Comparison of ENCODE assay signal across 9 mouse cellular contexts in the genomic region with DNA sequence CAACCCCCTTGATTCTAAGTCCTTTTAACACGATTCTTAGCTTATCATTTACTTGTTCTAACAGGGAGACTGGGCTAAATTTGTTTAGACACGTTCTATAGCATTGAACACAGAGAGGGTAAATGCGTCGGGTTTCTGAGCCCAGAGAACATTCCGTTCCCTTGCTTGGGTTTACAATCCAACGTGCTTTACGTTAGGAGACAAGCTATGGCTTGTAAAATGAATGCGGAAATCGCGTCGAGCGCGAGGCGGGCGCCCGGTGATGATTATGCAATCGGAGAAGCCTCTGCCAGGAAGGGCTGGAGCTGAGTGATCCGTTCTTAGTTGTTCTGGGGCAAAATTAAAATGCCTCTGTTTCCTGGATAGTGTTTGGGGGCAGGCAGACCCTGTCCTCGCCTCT. TPM values are rescaled to one million over a fixed set of nuclear protein-coding genes. Genes with fewer than 3 reads are reported as not detected.
DNase-seq lines count a peak whose midpoint lies in the region; ATAC-seq and TF ChIP-seq lines count a peak whose summit lies in the region.
"Had no signal": no experiment of that assay in that cellular context is flagged by ENCODE, and none has a peak within 500 bp of the region (broad histone marks: within the 10 kb centered on the region; RNA-seq: fewer than 3 reads in every experiment).

No protein-coding gene starts in this region.

- 0 out of 2 replicates have a peak, but pooled peaks cover 2% of the 10 kb centered on the region for H3K9me3 ChIP-seq in intestine, postnatal 0 days (ENCODE audit: control insufficient read depth)

- TF ChIP-seq POLR2A in brain, embryonic 14.5 days (IDR thresholded peaks at IDR 0.05; ENCODE audit: borderline replicate concordance, extremely low read depth, insufficient read depth, insufficient read length, poor library complexity, severe bottlenecking), result no peak

- no peaks in the 10 kb centered on the region for H3K4me1 ChIP-seq in intestine, postnatal 0 days (replicated peaks; ENCODE audit: control insufficient read depth, insufficient read depth, low read length)

- no peak overlapping the region for H3K9ac ChIP-seq in intestine, postnatal 0 days (ENCODE audit: low read depth, low read length)

- TF ChIP-seq CTCF in brain, embryonic 14.5 days (IDR thresholded peaks at IDR 0.05; ENCODE audit: borderline replicate concordance, extremely low read depth, insufficient read depth, insufficient read length), result no peak
- TF ChIP-seq CTCF in intestine, postnatal 0 days (IDR thresholded peaks at IDR 0.05; ENCODE audit: low read depth), result no peak

- peak; percentile 42 for DNase-seq in kidney, adult 9 months
- no peak for DNase-seq in kidney, postnatal 4 days
- DNase-seq in brain, embryonic 14.5 days (ENCODE audit: low read depth), result peak; percentile 27
- peak; percentile 65 for DNase-seq in lung, postnatal 36 days
- no peak for DNase-seq in spleen, postnatal 4 days (ENCODE audit: low spot score in 2 of 2)
- DNase-seq in spleen, postnatal 36 days (ENCODE audit: low spot score in 2 of 2), result no peak
- DNase-seq in right cerebral cortex, postnatal 25 days, result no peak

- peak overlapping the region; percentile 83 for H3K27ac ChIP-seq in intestine, postnatal 0 days (ENCODE audit: low read depth, low read length)

- H3K36me3 ChIP-seq in intestine, postnatal 0 days (ENCODE audit: control insufficient read depth, insufficient read depth), result no peaks in the 10 kb centered on the region

- 41% methylated on average over 19 of the region's 19 CpGs for WGBS in intestine, postnatal 0 days

- H3K4me2 ChIP-seq in intestine, postnatal 0 days (replicated peaks; ENCODE audit: low read depth), result no peak overlapping the region

- ATAC-seq in intestine, postnatal 0 days, result peak; percentile 76
- ATAC-seq: hindbrain, embryonic 16.5 days had no signal

- H3K4me3 ChIP-seq in intestine, postnatal 0 days (ENCODE audit: low read depth, low read length), result no peak overlapping the region

- H3K27me3 ChIP-seq in intestine, postnatal 0 days (replicated peaks; ENCODE audit: control insufficient read depth, insufficient read depth, low read length), result no peaks in the 10 kb centered on the region

RNA-seq across cellular contexts. Expression of a gene that starts 42.4 kb away (rescaled TPM):
- polyA plus RNA-seq in brain, embryonic 14.5 days (2012; rRNA removed), result 12.7 and 18.3 TPM in 2 replicates
- 34.6 and 36.8 TPM in 2 replicates for polyA plus RNA-seq in intestine, postnatal 0 days (2015; fragmentation: Nextera tagmentation; extraction: Ambion mirVana)

Comparison
In these comparisons a context has a peak if more than half of its experiments do, and no peak if none do; other contexts are left out.
1. DNase-seq: peak in kidney, adult 9 months (single experiment), brain, embryonic 14.5 days (single experiment) and lung, postnatal 36 days (single experiment); none in kidney, postnatal 4 days (0 of 2), spleen, postnatal 4 days (0 of 2), spleen, postnatal 36 days (0 of 2) and right cerebral cortex, postnatal 25 days (single experiment).